Mouse (Mus musculus) embryonic facial prominence, embryonic 13.5 days (tissue): ENCODE results near the gene Kcp. TPM values are rescaled to one million over a fixed set of nuclear protein-coding genes. Genes with fewer than 3 reads are reported as not detected.

ENCODE experiments used
- ATAC-seq: fragments of 200-750 bp; cut with Nextera tagmentation; 2 replicates; pipeline ENCODE4 v1.8.0; 2017; ENCODE audit warnings: low read depth; ENCODE audit not compliant: insufficient number of reproducible peaks, insufficient read depth, low FRiP score, low TSS enrichment
- H3K27ac ChIP-seq: fragments of 300-500 bp; sonication (generic); 2 replicates; pipeline ENCODE4 v1.5.1; 2015; ENCODE audit warnings: moderate library complexity, mild to moderate bottlenecking, inconsistent platforms
- H3K27me3 ChIP-seq: fragments of 300-500 bp; sonication (generic); 2 replicates; pipeline ENCODE4 v1.6.1; 2015; ENCODE audit warnings: mild to moderate bottlenecking, inconsistent platforms
- H3K36me3 ChIP-seq: fragments of 300-500 bp; sonication (generic); 2 replicates; pipeline ENCODE4 v1.6.1; 2015; ENCODE audit warnings: mild to moderate bottlenecking, inconsistent platforms
- H3K4me1 ChIP-seq: fragments of 300-500 bp; sonication (generic); 2 replicates; pipeline ENCODE4 v1.6.1; 2015; ENCODE audit warnings: inconsistent platforms
- H3K4me2 ChIP-seq: fragments of 300-500 bp; sonication (generic); 2 replicates; pipeline ENCODE4 v1.6.1; 2015; ENCODE audit warnings: moderate library complexity, mild to moderate bottlenecking, inconsistent platforms
- H3K4me3 ChIP-seq: fragments of 300-500 bp; sonication (generic); 2 replicates; pipeline ENCODE4 v1.5.1; 2015; ENCODE audit warnings: mild to moderate bottlenecking, inconsistent platforms
- H3K9ac ChIP-seq: fragments of 300-500 bp; sonication (generic); 2 replicates; pipeline ENCODE4 v1.6.1; 2015; ENCODE audit warnings: mild to moderate bottlenecking, inconsistent platforms
- H3K9me3 ChIP-seq: fragments of 300-500 bp; sonication (generic); 2 replicates; pipeline ENCODE4 v1.6.1; 2016; ENCODE audit warnings: inconsistent platforms
- WGBS: fragments of 180-500 bp; shearing (Covaris S2); methylation state at CpG from one replicate; pipeline ENCODE4 v1.1.7; 2015; ENCODE audit warnings: mixed read lengths; 5-methylcytosine and 5-hydroxymethylcytosine counted together
- polyA plus RNA-seq: library from polyadenylated mRNA; unstranded; fragments of >200 nt; fragmentation: Nextera tagmentation; extraction: Ambion mirVana; gene quantifications from 2 replicates; pipeline ENCODE4 v1.2.1, GENCODE M21; 2015

The Kcp gene
- polyA plus RNA-seq, 1 experiment from 2014 or later: 44.7 TPM

GRCm38 (mm10) chr6:29517139-29517538 lies 9.4 kb upstream of the Kcp start:
- 11% methylated on average over 5 of the region's 5 CpGs for WGBS
- no peak for ATAC-seq
- peaks cover 14% of the 10 kb centered on the region for H3K4me1 ChIP-seq
- no peak overlapping the region for H3K27ac ChIP-seq
- no peak overlapping the region for H3K9ac ChIP-seq
- 0 out of 2 replicates have a peak, but pooled peaks cover 4% of the 10 kb centered on the region for H3K9me3 ChIP-seq
- H3K4me3 ChIP-seq: no peak overlapping the region
- no peak overlapping the region for H3K4me2 ChIP-seq
- no peaks in the 10 kb centered on the region for H3K27me3 ChIP-seq
- no peaks in the 10 kb centered on the region for H3K36me3 ChIP-seq

DNA sequence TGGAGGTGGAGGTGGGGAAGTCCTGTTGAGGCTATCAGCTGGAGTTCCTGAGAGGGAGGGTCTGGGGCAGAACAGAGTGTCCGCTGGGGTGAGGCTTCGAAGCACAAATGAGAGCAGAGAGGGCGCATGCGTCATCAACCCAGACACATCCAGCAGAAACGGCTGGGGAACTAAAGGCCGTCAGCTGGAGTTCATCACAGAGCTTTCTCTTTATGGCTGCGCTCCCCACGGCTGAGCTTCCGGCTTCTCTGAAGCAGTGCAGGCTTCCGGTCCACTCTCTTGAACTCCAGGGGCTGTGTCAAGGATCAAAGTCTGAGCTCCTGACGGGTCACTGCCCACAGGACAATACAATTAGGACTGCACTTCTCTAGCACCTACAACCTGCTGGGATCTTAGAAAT lies 5.5 kb upstream of the Kcp start:
- Histone ChIP-seq H3K4me2 (peak overlapping the region; percentile 49), H3K9me3 (no peaks in the 10 kb centered on the region), H3K4me1 (peaks cover 39% of the 10 kb centered on the region), H3K9ac (0 out of 2 replicates have a peak overlapping the region, but pooled peaks have one; percentile 49), H3K36me3 (no peaks in the 10 kb centered on the region), H3K4me3 (peak overlapping the region; percentile 18; the same call in 1 of the 2 replicates), H3K27me3 (no peaks in the 10 kb centered on the region), H3K27ac (peak overlapping the region; percentile 80)
- peak; percentile 48; the same call in 1 of the 2 replicates for ATAC-seq
- under 1% methylated on average over 11 of the region's 11 CpGs for WGBS

GRCm38 (mm10) chr6:29509086-29509485 lies 1.3 kb upstream of the Kcp start:
- peaks cover 61% of the 10 kb centered on the region for H3K4me1 ChIP-seq
- H3K27ac ChIP-seq: peak overlapping the region; percentile 55
- H3K4me3 ChIP-seq: no peak overlapping the region
- peaks cover 7% of the 10 kb centered on the region; the same call in 1 of the 2 replicates for H3K36me3 ChIP-seq
- H3K27me3 ChIP-seq: 0 out of 2 replicates have a peak, but pooled peaks cover 3% of the 10 kb centered on the region
- 27% methylated on average over 2 of the region's 2 CpGs for WGBS
- no peak for ATAC-seq
- H3K9me3 ChIP-seq: no peaks in the 10 kb centered on the region
- H3K4me2 ChIP-seq: no peak overlapping the region
- no peak overlapping the region for H3K9ac ChIP-seq

DNA sequence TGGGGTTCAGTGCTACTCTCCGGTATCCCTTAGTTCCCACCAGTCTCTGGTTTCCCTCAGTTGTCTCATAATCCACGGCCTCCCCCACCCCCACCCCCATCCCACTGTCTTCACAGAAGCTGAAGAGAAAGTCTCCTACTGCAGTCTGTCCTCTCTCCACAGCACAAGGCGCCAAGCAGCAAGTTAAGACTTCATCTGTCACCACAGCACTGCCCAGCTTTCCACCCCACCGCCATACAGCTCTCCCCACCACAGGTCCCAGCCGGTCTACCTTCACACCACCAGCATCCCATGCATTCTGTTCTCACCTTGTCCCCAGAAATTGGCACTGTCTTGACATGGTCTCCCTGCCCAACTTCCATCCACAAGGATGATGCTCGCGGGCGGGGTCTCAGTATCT lies 918 bp downstream of the Kcp start:
- Histone ChIP-seq H3K27me3 (0 out of 2 replicates have a peak, but pooled peaks cover 3% of the 10 kb centered on the region), H3K9ac (peak overlapping the region; percentile 80), H3K4me3 (peak overlapping the region; percentile 67), H3K4me2 (peak overlapping the region; percentile 70), H3K27ac (no peak overlapping the region), H3K36me3 (peaks cover 21% of the 10 kb centered on the region; the same call in 1 of the 2 replicates), H3K9me3 (no peaks in the 10 kb centered on the region), H3K4me1 (peaks cover 51% of the 10 kb centered on the region)
- no peak for ATAC-seq
- WGBS: 12% methylated on average over 8 of the region's 8 CpGs

DNA sequence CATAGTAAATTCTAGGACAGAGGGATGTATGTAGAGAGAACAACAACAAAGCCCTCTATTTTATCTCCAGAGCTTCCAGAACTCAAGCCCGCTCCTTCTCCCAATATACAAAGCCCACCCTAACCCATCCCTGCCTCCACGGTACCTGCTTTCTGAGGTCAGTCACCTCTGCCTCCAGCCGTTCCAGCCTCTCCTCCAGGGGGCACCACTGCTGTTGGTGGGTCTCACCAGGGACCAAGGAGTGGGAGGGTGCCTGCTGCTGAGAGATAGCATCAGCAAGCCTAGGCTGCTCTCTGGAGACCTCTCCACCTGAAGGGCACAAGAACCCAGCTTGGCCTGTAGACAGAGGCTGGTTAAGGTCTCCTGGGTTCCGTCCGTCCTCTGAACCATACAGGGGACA lies 2.3 kb downstream of the Kcp start:
- peaks cover 46% of the 10 kb centered on the region for H3K4me1 ChIP-seq
- no peak overlapping the region for H3K9ac ChIP-seq
- peak overlapping the region; percentile 70; the same call in 1 of the 2 replicates for H3K4me2 ChIP-seq
- 85% methylated on average over 5 of the region's 5 CpGs for WGBS
- no peak overlapping the region for H3K27ac ChIP-seq
- H3K4me3 ChIP-seq: no peak overlapping the region
- no peak for ATAC-seq
- no peaks in the 10 kb centered on the region for H3K9me3 ChIP-seq
- H3K36me3 ChIP-seq: peaks cover 28% of the 10 kb centered on the region
- 0 out of 2 replicates have a peak, but pooled peaks cover 3% of the 10 kb centered on the region for H3K27me3 ChIP-seq

DNA sequence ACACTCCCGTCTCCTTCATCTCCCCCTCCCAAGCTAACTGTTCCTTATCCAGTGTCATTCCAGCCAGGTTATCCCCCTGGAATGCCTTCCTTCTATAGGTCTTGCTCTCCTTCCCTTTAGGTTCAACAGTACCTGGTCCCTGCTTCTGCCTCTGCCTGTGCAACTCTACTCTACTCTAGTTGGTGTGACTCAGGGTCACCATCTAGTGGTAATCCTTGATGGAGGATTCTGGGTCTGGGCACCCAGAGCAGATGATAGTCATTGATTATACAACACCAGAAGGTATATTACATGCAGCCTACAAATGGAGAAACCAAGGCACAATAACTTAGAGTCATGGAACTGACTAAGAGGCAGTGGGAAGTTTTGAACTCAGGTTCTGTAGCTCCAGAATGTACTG lies 6.2 kb downstream of the Kcp start:
- Histone ChIP-seq H3K4me3 (no peak overlapping the region), H3K27me3 (peaks cover 21% of the 10 kb centered on the region), H3K4me2 (no peak overlapping the region), H3K9ac (no peak overlapping the region), H3K36me3 (peaks cover 58% of the 10 kb centered on the region), H3K27ac (no peak overlapping the region), H3K9me3 (no peaks in the 10 kb centered on the region), H3K4me1 (peaks cover 14% of the 10 kb centered on the region)
- 90% methylated on average over 1 of the region's 1 CpGs for WGBS
- ATAC-seq: no peak

- no peak overlapping the region for H3K4me2 ChIP-seq
- H3K4me1 ChIP-seq: peaks cover 7% of the 10 kb centered on the region
- no peaks in the 10 kb centered on the region for H3K9me3 ChIP-seq
- H3K9ac ChIP-seq: no peak overlapping the region
- no peak overlapping the region for H3K27ac ChIP-seq
- peaks cover 65% of the 10 kb centered on the region for H3K36me3 ChIP-seq
- ATAC-seq: no peak
- no peak overlapping the region for H3K4me3 ChIP-seq
- 92% methylated on average over 6 of the region's 6 CpGs for WGBS
- H3K27me3 ChIP-seq: peaks cover 29% of the 10 kb centered on the region
Observed at GRCm38 (mm10) chr6:29500810-29501209, 6.9 kb downstream of the Kcp start.

DNA sequence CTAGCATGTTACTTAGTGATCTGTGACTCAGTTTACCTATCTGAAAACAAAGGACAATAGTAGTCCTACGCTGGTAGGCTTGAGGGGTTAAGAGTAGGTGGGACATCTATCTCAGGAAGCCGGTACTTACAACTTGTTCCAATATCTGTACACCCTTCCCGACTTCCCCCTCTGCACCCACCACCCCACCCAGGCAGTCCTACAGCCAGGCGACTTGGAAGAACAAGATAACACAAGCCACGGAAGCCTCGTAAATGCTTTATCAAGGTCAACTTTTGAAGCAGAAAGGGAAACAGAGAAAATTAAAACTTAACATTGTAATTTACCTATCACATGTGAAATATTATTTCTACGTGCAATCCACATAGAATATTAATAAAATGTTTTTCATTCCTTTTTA lies 7.6 kb downstream of the Kcp start:
- H3K9ac ChIP-seq: no peak overlapping the region
- peaks cover under 1% of the 10 kb centered on the region; the same call in 1 of the 2 replicates for H3K4me1 ChIP-seq
- peaks cover 32% of the 10 kb centered on the region for H3K27me3 ChIP-seq
- no peak overlapping the region for H3K27ac ChIP-seq
- H3K36me3 ChIP-seq: peaks cover 65% of the 10 kb centered on the region
- no peak for ATAC-seq
- no peak overlapping the region for H3K4me2 ChIP-seq
- 94% methylated on average over 7 of the region's 7 CpGs for WGBS
- no peak overlapping the region for H3K4me3 ChIP-seq
- no peaks in the 10 kb centered on the region for H3K9me3 ChIP-seq

GRCm38 (mm10) chr6:29497791-29498190 lies 10.0 kb downstream of the Kcp start:
- no peak overlapping the region for H3K27ac ChIP-seq
- no peak for ATAC-seq
- WGBS: 47% methylated on average over 2 of the region's 2 CpGs
- H3K9me3 ChIP-seq: no peaks in the 10 kb centered on the region
- no peak overlapping the region for H3K4me2 ChIP-seq
- no peak overlapping the region for H3K9ac ChIP-seq
- no peak overlapping the region for H3K4me3 ChIP-seq
- no peaks in the 10 kb centered on the region for H3K4me1 ChIP-seq
- H3K27me3 ChIP-seq: peaks cover 32% of the 10 kb centered on the region
- peaks cover 55% of the 10 kb centered on the region for H3K36me3 ChIP-seq

GRCm38 (mm10) chr6:29496270-29496669 lies 11.5 kb downstream of the Kcp start:
- 26% methylated on average over 25 of the region's 25 CpGs for WGBS
- Histone ChIP-seq H3K4me1 (no peaks in the 10 kb centered on the region), H3K27ac (no peak overlapping the region), H3K4me3 (no peak overlapping the region), H3K9ac (no peak overlapping the region), H3K4me2 (0 out of 2 replicates have a peak overlapping the region, but pooled peaks have one; percentile 9), H3K36me3 (peaks cover 58% of the 10 kb centered on the region), H3K9me3 (no peaks in the 10 kb centered on the region), H3K27me3 (peaks cover 38% of the 10 kb centered on the region)
- ATAC-seq: no peak

DNA sequence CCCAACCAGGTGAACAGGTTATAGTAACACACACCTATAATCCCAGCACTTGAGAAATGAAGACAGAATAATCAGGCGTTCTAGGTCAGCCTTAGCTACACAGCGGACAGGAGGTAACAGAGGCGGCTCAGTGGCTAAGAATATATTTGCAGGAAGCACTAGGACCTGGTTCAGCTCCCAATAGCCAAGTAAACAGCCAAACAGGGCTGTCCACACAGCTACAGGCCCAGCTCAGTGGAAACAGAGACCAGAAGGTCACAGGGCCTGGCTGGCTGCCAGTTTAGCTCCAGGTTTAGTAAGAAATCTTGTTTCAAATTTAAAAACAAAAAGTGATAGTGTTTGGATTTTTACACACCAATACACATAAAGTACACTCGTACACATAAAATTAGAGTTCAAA lies 13.7 kb downstream of the Kcp start:
- H3K4me1 ChIP-seq: no peaks in the 10 kb centered on the region
- WGBS: 79% methylated on average over 4 of the region's 4 CpGs

GRCm38 (mm10) chr6:29485951-29486350 lies 21.8 kb downstream of the Kcp start:
- WGBS: 52% methylated on average over 2 of the region's 2 CpGs
- Histone ChIP-seq H3K27ac (no peak overlapping the region), H3K4me1 (peaks cover 10% of the 10 kb centered on the region; the same call in 1 of the 2 replicates), H3K9ac (no peak overlapping the region), H3K4me2 (no peak overlapping the region), H3K27me3 (no peaks in the 10 kb centered on the region), H3K9me3 (no peaks in the 10 kb centered on the region), H3K36me3 (peaks cover 59% of the 10 kb centered on the region), H3K4me3 (no peak overlapping the region)
- ATAC-seq: no peak

More for the DNA sequence above, 13.7 kb downstream of the Kcp start:
- Histone ChIP-seq H3K27ac (no peak overlapping the region), H3K4me3 (no peak overlapping the region), H3K9me3 (no peaks in the 10 kb centered on the region), H3K4me2 (no peak overlapping the region), H3K9ac (no peak overlapping the region), H3K27me3 (peaks cover 38% of the 10 kb centered on the region), H3K36me3 (peaks cover 53% of the 10 kb centered on the region)
- no peak for ATAC-seq
